Mouse (Mus musculus) embryonic facial prominence, embryonic 13.5 days (tissue): ENCODE results near the gene Zgpat. TPM values are rescaled to one million over a fixed set of nuclear protein-coding genes. Genes with fewer than 3 reads are reported as not detected.

Source experiments
- ATAC-seq: fragments of 200-750 bp; cut with Nextera tagmentation; 2 replicates; pipeline ENCODE4 v1.8.0; 2017; ENCODE audit warnings: low read depth; ENCODE audit not compliant: insufficient number of reproducible peaks, insufficient read depth, low FRiP score, low TSS enrichment
- H3K27ac ChIP-seq: fragments of 300-500 bp; sonication (generic); 2 replicates; pipeline ENCODE4 v1.5.1; 2015; ENCODE audit warnings: moderate library complexity, mild to moderate bottlenecking, inconsistent platforms
- H3K27me3 ChIP-seq: fragments of 300-500 bp; sonication (generic); 2 replicates; pipeline ENCODE4 v1.6.1; 2015; ENCODE audit warnings: mild to moderate bottlenecking, inconsistent platforms
- H3K36me3 ChIP-seq: fragments of 300-500 bp; sonication (generic); 2 replicates; pipeline ENCODE4 v1.6.1; 2015; ENCODE audit warnings: mild to moderate bottlenecking, inconsistent platforms
- H3K4me1 ChIP-seq: fragments of 300-500 bp; sonication (generic); 2 replicates; pipeline ENCODE4 v1.6.1; 2015; ENCODE audit warnings: inconsistent platforms
- H3K4me2 ChIP-seq: fragments of 300-500 bp; sonication (generic); 2 replicates; pipeline ENCODE4 v1.6.1; 2015; ENCODE audit warnings: moderate library complexity, mild to moderate bottlenecking, inconsistent platforms
- H3K4me3 ChIP-seq: fragments of 300-500 bp; sonication (generic); 2 replicates; pipeline ENCODE4 v1.5.1; 2015; ENCODE audit warnings: mild to moderate bottlenecking, inconsistent platforms
- H3K9ac ChIP-seq: fragments of 300-500 bp; sonication (generic); 2 replicates; pipeline ENCODE4 v1.6.1; 2015; ENCODE audit warnings: mild to moderate bottlenecking, inconsistent platforms
- H3K9me3 ChIP-seq: fragments of 300-500 bp; sonication (generic); 2 replicates; pipeline ENCODE4 v1.6.1; 2016; ENCODE audit warnings: inconsistent platforms
- WGBS: fragments of 180-500 bp; shearing (Covaris S2); methylation state at CpG from one replicate; pipeline ENCODE4 v1.1.7; 2015; ENCODE audit warnings: mixed read lengths; 5-methylcytosine and 5-hydroxymethylcytosine counted together
- polyA plus RNA-seq: library from polyadenylated mRNA; unstranded; fragments of >200 nt; fragmentation: Nextera tagmentation; extraction: Ambion mirVana; gene quantifications from 2 replicates; pipeline ENCODE4 v1.2.1, GENCODE M21; 2015

Zgpat gene
- polyA plus RNA-seq: 48.4 and 50.7 TPM in 2 replicates

DNA sequence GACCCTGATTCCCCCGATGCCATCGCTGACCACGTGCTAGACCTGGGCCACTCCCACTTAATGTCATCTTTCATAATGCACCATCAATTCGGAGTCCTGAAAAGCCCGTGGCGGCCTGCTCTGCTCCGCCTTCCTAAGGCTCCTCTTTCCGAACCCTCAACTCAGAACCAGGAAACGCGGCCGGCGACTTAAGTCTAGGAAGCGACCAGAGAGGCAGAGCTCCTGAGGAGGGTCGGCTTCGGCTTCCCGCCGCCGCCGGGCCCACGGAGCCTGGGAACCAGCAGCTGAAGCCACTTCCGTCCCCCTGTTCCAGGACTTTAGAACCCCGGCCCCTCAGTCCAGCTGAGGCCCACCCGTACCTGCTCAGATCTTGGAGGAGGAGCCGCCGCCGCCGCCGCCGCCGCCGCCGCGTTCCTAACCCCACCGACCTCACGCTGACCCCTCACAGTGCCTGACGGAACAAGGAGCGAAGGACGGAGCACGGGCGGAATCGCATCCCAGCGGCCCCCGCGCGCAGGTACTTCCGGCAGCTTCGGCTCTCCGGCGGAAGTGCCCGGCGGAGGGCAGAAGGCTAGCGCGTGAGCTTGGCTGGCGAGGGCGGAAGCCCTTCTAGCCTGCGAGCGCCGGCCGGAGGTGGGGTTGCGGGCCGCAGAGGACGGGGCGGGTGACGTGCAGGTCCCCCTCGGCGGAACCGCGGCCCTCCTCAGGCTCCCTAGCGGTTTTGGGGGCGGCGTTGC is at the start of gene Zgpat, which contains the start of gene Arfrp1:
TSS of gene Zgpat (plus strand) at position 69 of the 737 bp plus-strand sequence.
TSS of gene Arfrp1 (minus strand) at position 545 of the 737 bp plus-strand sequence.
- under 1% methylated on average over 70 of the region's 71 CpGs for WGBS

DNA sequence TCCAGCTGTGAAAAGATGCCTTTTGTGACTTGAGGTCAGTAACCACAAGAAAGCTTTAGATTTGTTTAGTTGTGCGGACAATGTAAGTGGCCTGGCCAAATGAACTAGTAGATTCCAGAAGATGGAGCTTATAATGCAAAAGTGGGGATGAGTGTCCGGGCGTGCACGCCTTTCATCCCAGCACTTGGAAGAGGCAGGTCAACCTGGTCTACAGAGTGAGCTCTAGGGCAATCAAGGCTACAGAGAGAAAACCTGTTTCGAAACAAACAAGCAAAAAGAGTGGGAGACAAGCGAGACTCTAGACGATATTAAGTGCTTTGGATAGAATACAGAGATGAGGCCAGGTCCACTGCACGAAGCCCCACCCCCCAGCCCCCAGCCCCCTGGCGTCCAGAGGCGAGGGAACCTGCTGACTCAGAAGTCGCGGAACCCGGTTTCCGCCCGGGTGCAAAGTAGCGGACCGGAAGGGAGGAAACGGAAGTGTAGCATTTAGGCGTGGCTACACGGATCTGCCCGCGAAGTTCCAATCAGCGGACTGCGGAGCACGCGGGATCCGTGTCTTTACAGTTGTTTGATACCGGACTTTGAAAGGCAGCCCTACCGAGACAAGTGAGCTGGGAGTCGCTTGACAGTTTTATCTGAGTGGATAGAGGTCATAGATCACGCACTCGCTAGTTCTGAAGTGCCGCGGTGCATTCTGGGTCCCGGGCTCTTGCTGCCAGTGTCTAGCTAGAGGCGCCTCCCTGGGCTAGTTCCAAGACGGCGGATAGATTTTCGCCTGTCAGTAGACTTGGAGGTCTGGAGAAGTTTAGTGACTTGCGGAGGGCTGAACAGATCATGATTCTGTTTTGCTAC is 45.3 kb upstream of the Zgpat start, which contains the start of gene Rtel1:
TSS of gene Rtel1 (plus strand) at position 492 of the 855 bp plus-strand sequence.
- Histone ChIP-seq H3K9ac (peak within 1 kb of the TSS; percentile 77), H3K4me3 (peak within 1 kb of the TSS; percentile 65), H3K4me1 (peaks cover 8% of the 10 kb centered on the region), H3K9me3 (no peaks in the 10 kb centered on the region), H3K27ac (peak within 1 kb of the TSS; percentile 57; the same call in 1 of the 2 replicates), H3K4me2 (peak within 1 kb of the TSS; percentile 82), H3K36me3 (peaks cover 26% of the 10 kb centered on the region), H3K27me3 (peaks cover 28% of the 10 kb centered on the region)
- WGBS: 7% methylated on average over 40 of the region's 40 CpGs
- peak; percentile 84; the same call in 1 of the 2 replicates for ATAC-seq

More for the DNA sequence above, at the start of gene Zgpat, which contains the start of gene Arfrp1:
- Histone ChIP-seq H3K36me3 (peaks cover 38% of the 10 kb centered on the region), H3K4me2 (peak within 1 kb of the TSS; percentile 96), H3K4me1 (peaks cover 32% of the 10 kb centered on the region), H3K9ac (peak within 1 kb of the TSS; percentile 92), H3K9me3 (no peaks in the 10 kb centered on the region), H3K27ac (peak within 1 kb of the TSS; percentile 91), H3K4me3 (peak within 1 kb of the TSS; percentile 93), H3K27me3 (no peaks in the 10 kb centered on the region)
- peak; percentile 81 for ATAC-seq

DNA sequence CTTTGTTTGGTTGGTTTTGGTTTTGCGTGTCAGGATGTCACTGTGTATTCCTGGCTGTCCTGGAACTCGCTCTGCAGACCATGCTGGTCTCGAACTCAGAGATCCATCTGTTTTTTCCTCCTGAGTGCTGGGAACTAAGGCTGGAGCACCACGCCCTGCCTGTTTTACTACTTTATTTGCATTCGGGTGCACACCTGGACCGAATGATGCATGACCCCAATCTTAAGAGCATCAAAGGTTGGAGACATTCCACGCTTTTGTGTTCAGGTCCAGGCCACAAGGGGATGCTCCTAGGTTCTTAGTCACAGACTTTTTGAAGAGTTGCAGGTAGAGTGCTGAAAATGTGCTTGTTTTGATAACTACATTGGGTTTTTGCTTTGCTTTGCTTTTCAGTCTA is 44.6 kb upstream of the Zgpat start:
- 11% methylated on average over 7 of the region's 7 CpGs for WGBS
- Histone ChIP-seq H3K36me3 (peaks cover 32% of the 10 kb centered on the region), H3K9me3 (no peaks in the 10 kb centered on the region), H3K4me1 (peaks cover 8% of the 10 kb centered on the region), H3K4me2 (peak overlapping the region; percentile 82), H3K27ac (peak overlapping the region; percentile 57; the same call in 1 of the 2 replicates), H3K4me3 (peak overlapping the region; percentile 65), H3K9ac (peak overlapping the region; percentile 77), H3K27me3 (peaks cover 21% of the 10 kb centered on the region)
- no peak for ATAC-seq

DNA sequence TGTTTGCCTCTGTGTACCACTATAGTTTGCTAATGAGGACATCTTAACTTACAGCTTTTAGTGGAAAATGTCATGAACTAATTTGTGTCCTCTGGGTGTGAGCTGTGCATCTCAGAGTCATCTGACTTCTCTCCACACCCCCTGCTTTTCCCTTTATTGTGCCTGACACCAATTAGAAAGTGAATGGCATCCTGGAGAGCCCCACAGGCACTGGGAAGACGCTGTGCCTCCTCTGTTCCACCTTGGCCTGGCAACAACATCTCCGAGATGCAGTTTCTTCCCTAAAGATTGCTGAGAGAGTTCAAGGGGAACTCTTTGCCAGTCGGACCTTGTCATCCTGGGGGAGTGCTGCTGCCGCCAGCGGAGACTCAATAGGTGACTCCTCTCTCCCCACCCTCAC is 42.6 kb upstream of the Zgpat start:
- 65% methylated on average over 5 of the region's 5 CpGs for WGBS
- H3K27me3 ChIP-seq: peaks cover 5% of the 10 kb centered on the region; the same call in 1 of the 2 replicates
- no peak overlapping the region for H3K4me3 ChIP-seq
- H3K27ac ChIP-seq: no peak overlapping the region
- H3K9me3 ChIP-seq: no peaks in the 10 kb centered on the region
- peaks cover 8% of the 10 kb centered on the region for H3K4me1 ChIP-seq
- peaks cover 49% of the 10 kb centered on the region for H3K36me3 ChIP-seq
- ATAC-seq: no peak
- no peak overlapping the region for H3K4me2 ChIP-seq
- H3K9ac ChIP-seq: no peak overlapping the region

DNA sequence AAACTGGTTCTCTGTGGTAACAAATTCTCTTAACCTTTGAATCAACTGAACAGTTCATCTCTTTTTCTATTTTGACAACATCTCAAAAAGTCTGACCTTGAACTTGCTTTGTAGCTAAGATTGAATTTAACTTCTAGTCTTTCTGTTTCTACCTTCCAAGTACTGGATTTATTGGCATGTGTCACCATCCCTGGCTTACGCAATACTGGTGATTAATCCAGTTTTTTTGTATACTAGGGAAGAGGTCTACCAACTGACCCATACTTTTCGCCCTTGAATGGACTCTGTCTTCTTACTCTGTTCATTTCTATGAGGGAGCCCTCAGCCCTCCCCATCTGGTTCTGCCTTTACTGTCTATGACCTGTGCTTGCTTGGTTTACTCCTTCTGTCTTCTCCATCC is 38.6 kb upstream of the Zgpat start:
- Histone ChIP-seq H3K4me3 (no peak overlapping the region), H3K4me1 (no peaks in the 10 kb centered on the region), H3K9me3 (no peaks in the 10 kb centered on the region), H3K4me2 (no peak overlapping the region), H3K9ac (no peak overlapping the region), H3K27ac (no peak overlapping the region), H3K27me3 (no peaks in the 10 kb centered on the region), H3K36me3 (peaks cover 88% of the 10 kb centered on the region)
- no peak for ATAC-seq
- WGBS: 76% methylated on average over 2 of the region's 2 CpGs

DNA sequence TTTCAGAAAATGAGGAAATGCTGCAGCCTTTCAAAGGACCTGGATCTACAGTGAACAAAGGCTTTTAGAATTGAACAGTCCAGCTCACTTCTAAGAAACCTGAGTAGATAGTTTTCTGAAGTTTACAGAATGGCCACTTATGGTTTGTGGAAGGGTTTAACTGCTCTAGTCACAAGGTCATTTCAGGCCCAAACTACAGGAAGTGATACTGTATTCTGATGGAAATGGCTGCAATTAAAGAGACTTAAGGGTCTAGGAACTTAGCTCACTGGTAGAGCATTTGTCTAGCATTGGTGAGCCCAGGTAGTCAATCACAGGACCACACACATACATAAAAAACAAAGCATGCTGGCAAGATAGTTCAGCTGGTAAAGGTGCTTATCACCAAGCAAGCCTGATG is 32.2 kb upstream of the Zgpat start:
- Histone ChIP-seq H3K9ac (no peak overlapping the region), H3K4me2 (no peak overlapping the region), H3K4me1 (no peaks in the 10 kb centered on the region), H3K4me3 (no peak overlapping the region), H3K27ac (no peak overlapping the region), H3K9me3 (no peaks in the 10 kb centered on the region), H3K27me3 (no peaks in the 10 kb centered on the region), H3K36me3 (peaks cover 83% of the 10 kb centered on the region)
- no peak for ATAC-seq

DNA sequence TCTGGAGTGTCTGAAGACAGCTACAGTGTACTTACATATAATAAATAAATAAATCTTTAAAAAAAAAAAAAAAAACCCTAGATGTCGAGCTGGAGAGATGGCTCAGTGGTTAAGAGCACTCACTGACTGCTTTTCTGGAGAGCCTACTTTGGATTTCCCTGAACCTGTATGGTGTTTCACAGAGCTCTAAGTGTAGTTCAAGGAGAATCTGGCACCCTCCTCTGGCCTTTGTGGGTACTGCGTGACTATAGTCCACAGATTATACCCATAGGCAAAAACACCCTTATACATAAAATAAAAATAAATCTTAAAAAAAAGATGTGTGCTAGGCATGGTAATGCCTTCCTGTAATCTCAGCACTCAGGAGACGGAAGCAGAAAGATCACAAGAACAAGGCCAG is 30.7 kb upstream of the Zgpat start:
- no peaks in the 10 kb centered on the region for H3K27me3 ChIP-seq
- H3K36me3 ChIP-seq: peaks cover 79% of the 10 kb centered on the region
- no peaks in the 10 kb centered on the region for H3K4me1 ChIP-seq
- 70% methylated on average over 3 of the region's 3 CpGs for WGBS
- no peak overlapping the region for H3K4me2 ChIP-seq
- no peak overlapping the region for H3K4me3 ChIP-seq
- no peak for ATAC-seq
- no peak overlapping the region for H3K9ac ChIP-seq
- H3K27ac ChIP-seq: no peak overlapping the region
- no peaks in the 10 kb centered on the region for H3K9me3 ChIP-seq

DNA sequence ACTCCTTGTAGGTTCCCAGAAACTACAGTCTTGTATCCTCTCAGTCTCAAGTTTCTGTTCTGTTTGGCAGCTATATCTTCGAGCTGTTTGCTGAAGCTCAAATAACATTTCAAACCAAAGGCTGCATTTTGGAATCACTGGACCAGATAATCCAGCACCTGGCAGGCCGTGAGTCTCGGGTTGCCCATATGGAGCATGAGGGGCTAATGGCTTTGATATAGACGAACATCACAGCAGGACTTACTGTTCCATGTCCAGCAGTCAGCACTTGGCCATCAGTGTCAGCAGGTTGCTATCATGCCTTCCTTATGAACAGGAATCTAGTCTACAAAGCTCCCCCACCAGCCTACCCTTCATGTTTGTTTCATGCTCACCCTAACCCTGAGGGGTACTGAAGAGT is 24.3 kb upstream of the Zgpat start:
- 77% methylated on average over 4 of the region's 4 CpGs for WGBS
- Histone ChIP-seq H3K4me2 (no peak overlapping the region), H3K4me1 (no peaks in the 10 kb centered on the region), H3K9me3 (no peaks in the 10 kb centered on the region), H3K9ac (no peak overlapping the region), H3K27ac (no peak overlapping the region), H3K4me3 (no peak overlapping the region), H3K36me3 (peaks cover 80% of the 10 kb centered on the region), H3K27me3 (no peaks in the 10 kb centered on the region)
- ATAC-seq: no peak

DNA sequence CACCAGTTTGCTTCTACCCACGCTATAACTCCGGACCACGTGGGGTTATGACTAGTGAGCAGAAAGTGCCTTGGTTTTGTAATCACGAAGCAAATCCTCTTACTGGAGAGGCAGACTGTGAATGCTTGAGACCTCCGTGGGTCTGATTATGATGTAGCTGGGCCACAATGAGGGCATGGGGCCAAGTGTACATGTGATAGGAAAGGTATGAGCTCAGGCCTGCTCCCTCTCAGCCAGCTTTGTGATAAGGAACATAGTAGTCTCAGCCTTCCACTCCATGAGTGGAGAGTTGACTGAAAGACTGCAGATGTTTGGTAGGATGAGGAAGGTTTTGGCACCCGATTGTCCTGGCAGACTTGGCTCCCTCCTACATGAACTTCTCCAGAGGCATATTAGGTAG is 22.0 kb upstream of the Zgpat start:
- no peak overlapping the region for H3K27ac ChIP-seq
- H3K4me2 ChIP-seq: no peak overlapping the region
- no peak overlapping the region for H3K9ac ChIP-seq
- no peak for ATAC-seq
- no peak overlapping the region for H3K4me3 ChIP-seq
- peaks cover 82% of the 10 kb centered on the region for H3K36me3 ChIP-seq
- 93% methylated on average over 6 of the region's 6 CpGs for WGBS
- H3K4me1 ChIP-seq: no peaks in the 10 kb centered on the region
- no peaks in the 10 kb centered on the region for H3K9me3 ChIP-seq
- no peaks in the 10 kb centered on the region for H3K27me3 ChIP-seq

DNA sequence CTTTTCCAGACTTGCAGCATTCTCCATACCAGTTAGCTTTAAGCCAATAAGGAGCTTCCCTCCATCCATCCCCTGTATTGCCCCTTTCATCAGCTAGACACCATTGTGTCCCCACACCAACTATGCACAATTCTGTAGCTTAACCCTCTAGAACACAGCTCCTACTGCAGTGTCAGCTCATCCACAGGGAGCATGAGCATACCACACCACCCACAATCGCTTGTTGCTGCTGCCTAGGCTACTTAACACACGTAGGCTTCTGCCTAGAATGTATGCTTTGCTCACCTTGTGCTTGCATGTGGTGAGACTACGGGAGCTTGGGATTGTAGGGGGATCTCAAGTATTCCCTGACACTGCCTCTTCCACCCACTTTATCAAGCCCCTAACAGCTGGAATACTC is 7.9 kb upstream of the Zgpat start:
- Histone ChIP-seq H3K36me3 (peaks cover 99% of the 10 kb centered on the region), H3K9ac (no peak overlapping the region), H3K4me1 (no peaks in the 10 kb centered on the region), H3K4me2 (no peak overlapping the region), H3K27ac (no peak overlapping the region), H3K27me3 (no peaks in the 10 kb centered on the region), H3K4me3 (no peak overlapping the region), H3K9me3 (no peaks in the 10 kb centered on the region)
- 78% methylated on average over 3 of the region's 3 CpGs for WGBS
- ATAC-seq: no peak

DNA sequence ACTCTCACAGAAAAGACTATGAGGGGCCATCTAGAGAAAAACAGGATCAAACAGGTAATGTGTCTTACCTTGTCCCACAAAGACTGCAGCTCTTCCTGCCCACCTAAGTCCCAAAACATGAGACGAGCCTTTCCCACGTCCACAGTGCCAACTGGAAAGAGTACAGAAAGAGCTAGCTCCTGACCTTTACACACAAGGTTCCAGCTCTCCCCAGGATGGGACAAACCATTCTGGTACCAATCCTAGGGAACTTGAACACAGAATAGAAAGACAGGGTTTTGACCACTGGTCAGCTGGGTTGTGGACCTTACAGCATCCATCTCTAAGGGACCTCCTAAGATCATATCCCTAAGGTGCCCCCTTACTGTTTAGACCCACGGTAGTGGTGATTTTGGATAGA is 782 bp upstream of the Zgpat start:
- peak overlapping the region; percentile 96 for H3K4me2 ChIP-seq
- peak overlapping the region; percentile 93 for H3K4me3 ChIP-seq
- H3K27me3 ChIP-seq: no peaks in the 10 kb centered on the region
- peaks cover 38% of the 10 kb centered on the region for H3K36me3 ChIP-seq
- H3K9ac ChIP-seq: peak overlapping the region; percentile 92
- ATAC-seq: no peak
- H3K9me3 ChIP-seq: no peaks in the 10 kb centered on the region
- 79% methylated on average over 3 of the region's 3 CpGs for WGBS
- peaks cover 32% of the 10 kb centered on the region for H3K4me1 ChIP-seq
- no peak overlapping the region for H3K27ac ChIP-seq
